Mouse (Mus musculus) lung, embryonic 15.5 days (tissue): ENCODE measurements around the gene Spint5. TPM values are rescaled to one million over a fixed set of nuclear protein-coding genes. Genes with fewer than 3 reads are reported as not detected.

ENCODE experiments used
- ATAC-seq: fragments of 200-750 bp; cut with Nextera tagmentation; 2 replicates; pipeline ENCODE4 v1.8.0; 2017; ENCODE audit warnings: moderate number of reproducible peaks, borderline replicate concordance; ENCODE audit not compliant: low FRiP score, low TSS enrichment; ENCODE audit errors: extremely low read depth
- H3K27ac ChIP-seq: fragments of 300-500 bp; sonication (generic); 2 replicates; pipeline ENCODE4 v1.5.1; 2015; ENCODE audit warnings: moderate library complexity, mild to moderate bottlenecking, inconsistent platforms
- H3K27me3 ChIP-seq: fragments of 300-500 bp; sonication (generic); 2 replicates; pipeline ENCODE4 v1.6.1; 2015; ENCODE audit warnings: inconsistent platforms
- H3K36me3 ChIP-seq: fragments of 300-500 bp; sonication (generic); 2 replicates; pipeline ENCODE4 v1.6.1; 2015; ENCODE audit warnings: inconsistent platforms
- H3K4me1 ChIP-seq: fragments of 300-500 bp; sonication (generic); 2 replicates; pipeline ENCODE4 v1.6.1; 2015; ENCODE audit warnings: inconsistent platforms
- H3K4me2 ChIP-seq: fragments of 300-500 bp; sonication (generic); 2 replicates; pipeline ENCODE4 v1.6.1; 2015; ENCODE audit warnings: inconsistent platforms, mild to moderate bottlenecking, moderate library complexity
- H3K4me3 ChIP-seq: fragments of 300-500 bp; sonication (generic); 2 replicates; pipeline ENCODE4 v1.5.1; 2015; ENCODE audit warnings: mild to moderate bottlenecking, inconsistent platforms
- H3K9ac ChIP-seq: fragments of 300-500 bp; sonication (generic); 2 replicates; pipeline ENCODE4 v1.6.1; 2015; ENCODE audit warnings: inconsistent platforms
- H3K9me3 ChIP-seq: fragments of 300-500 bp; sonication (generic); 2 replicates; pipeline ENCODE4 v1.6.1; 2016; ENCODE audit warnings: inconsistent platforms
- whole genome bisulfite sequencing: fragments of 180-500 bp; shearing (Covaris S2); methylation state at CpG from one replicate; pipeline ENCODE4 v1.1.7; 2015; 5-methylcytosine and 5-hydroxymethylcytosine counted together
- polyA plus RNA-seq: library from polyadenylated mRNA; unstranded; fragments of >200 nt; fragmentation: Nextera tagmentation; extraction: Ambion mirVana; gene quantifications from 2 replicates; pipeline ENCODE4 v1.2.1, GENCODE M21; 2015

The Spint5 gene
- polyA plus RNA-seq, 1 experiment from 2014 or later, result not detected

- Histone ChIP-seq H3K9ac (no peak overlapping the region), H3K27me3 (no peaks in the 10 kb centered on the region), H3K4me1 (no peaks in the 10 kb centered on the region), H3K4me3 (no peak overlapping the region), H3K27ac (no peak overlapping the region), H3K36me3 (peaks cover 92% of the 10 kb centered on the region), H3K9me3 (no peaks in the 10 kb centered on the region), H3K4me2 (no peak overlapping the region)
- no peak for ATAC-seq
- 98% methylated on average over 4 of the region's 4 CpGs for WGBS
These were observed 46.9 kb downstream of the Spint5 start for GRCm38 (mm10) chr2:164761971-164762370.

- no peak overlapping the region for H3K27ac ChIP-seq
- no peak for ATAC-seq
- WGBS, result 78% methylated on average over 7 of the region's 7 CpGs
- H3K36me3 ChIP-seq, result peaks cover 92% of the 10 kb centered on the region
- no peaks in the 10 kb centered on the region for H3K4me1 ChIP-seq
- H3K27me3 ChIP-seq, result no peaks in the 10 kb centered on the region
- no peak overlapping the region for H3K9ac ChIP-seq
- H3K4me3 ChIP-seq, result no peak overlapping the region
- no peak overlapping the region for H3K4me2 ChIP-seq
- H3K9me3 ChIP-seq, result no peaks in the 10 kb centered on the region
These were observed 47.5 kb downstream of the Spint5 start for GRCm38 (mm10) chr2:164762593-164762992.

- H3K36me3 ChIP-seq, result peaks cover 68% of the 10 kb centered on the region
- no peak for ATAC-seq
- no peak overlapping the region for H3K9ac ChIP-seq
- no peak overlapping the region for H3K4me3 ChIP-seq
- no peak overlapping the region for H3K4me2 ChIP-seq
- no peak overlapping the region for H3K27ac ChIP-seq
- 67% methylated on average over 3 of the region's 3 CpGs for WGBS
- H3K27me3 ChIP-seq, result no peaks in the 10 kb centered on the region
- H3K4me1 ChIP-seq, result peaks cover 6% of the 10 kb centered on the region
- H3K9me3 ChIP-seq, result no peaks in the 10 kb centered on the region
These were observed 50.7 kb downstream of the Spint5 start for GRCm38 (mm10) chr2:164765841-164766240.

Other genes starting within 250 kb of the Spint5 start
- gene Trp53tg5, start 241.6 kb upstream of the Spint5 start, polyA plus RNA-seq, result not detected in 2 replicates
- 8.8 and 10.1 TPM in 2 replicates for gene Dbndd2, start 229.2 kb upstream of the Spint5 start, polyA plus RNA-seq
- 60.8 and 64.6 TPM in 2 replicates for gene Pigt, start 217.8 kb upstream of the Spint5 start, polyA plus RNA-seq
- 404 and 415 TPM in 2 replicates for gene Wfdc2, start 152.9 kb upstream of the Spint5 start, polyA plus RNA-seq
- gene Spint3, start 141.8 kb upstream of the Spint5 start, polyA plus RNA-seq, result not detected in 2 replicates
- 0.77 and 0.95 TPM in 2 replicates for gene Wfdc6a, start 129.9 kb upstream of the Spint5 start, polyA plus RNA-seq
- gene Eppin, start 121.7 kb upstream of the Spint5 start, polyA plus RNA-seq, result not detected in 2 replicates
- not detected in 2 replicates for gene Wfdc6b, start 101.8 kb upstream of the Spint5 start, polyA plus RNA-seq
- not detected in 2 replicates for gene Wfdc8, start 101.7 kb upstream of the Spint5 start, polyA plus RNA-seq
- not detected in 2 replicates for gene Wfdc16, start 76.5 kb upstream of the Spint5 start, polyA plus RNA-seq
- gene Wfdc10, start 59.3 kb upstream of the Spint5 start, polyA plus RNA-seq, result not detected in 2 replicates
- not detected in 2 replicates for gene Wfdc9, start 58.7 kb upstream of the Spint5 start, polyA plus RNA-seq
- not detected in 2 replicates for gene Wfdc11, start 41.2 kb upstream of the Spint5 start, polyA plus RNA-seq
- gene Wfdc13, start 30.2 kb upstream of the Spint5 start, polyA plus RNA-seq, result 0.20 and 0.22 TPM in 2 replicates
- gene Spint4, start 16.8 kb upstream of the Spint5 start, polyA plus RNA-seq, result not detected in 2 replicates
- 1.9 and 2.3 TPM in 2 replicates for gene Wfdc3, start 30.6 kb downstream of the Spint5 start, polyA plus RNA-seq
- 70.5 and 71.3 TPM in 2 replicates for gene Dnttip1, start 30.7 kb downstream of the Spint5 start, polyA plus RNA-seq
- gene Ube2c, start 54.6 kb downstream of the Spint5 start, polyA plus RNA-seq, result 554 and 590 TPM in 2 replicates
- gene Tnnc2, start 64.7 kb downstream of the Spint5 start, polyA plus RNA-seq, result 2.0 and 9.7 TPM in 2 replicates
- gene Snx21, start 70.5 kb downstream of the Spint5 start, polyA plus RNA-seq, result 24.4 and 27.0 TPM in 2 replicates
- 19.8 and 20.3 TPM in 2 replicates for gene Acot8, start 89.6 kb downstream of the Spint5 start, polyA plus RNA-seq
- 6.7 and 8.4 TPM in 2 replicates for gene Zswim3, start 89.8 kb downstream of the Spint5 start, polyA plus RNA-seq
- 15.8 and 16.8 TPM in 2 replicates for gene Zswim1, start 107.4 kb downstream of the Spint5 start, polyA plus RNA-seq
- gene Spata25, start 113.2 kb downstream of the Spint5 start, polyA plus RNA-seq, result not detected in 2 replicates
- 131 and 139 TPM in 2 replicates for gene Ctsa, start 117.6 kb downstream of the Spint5 start, polyA plus RNA-seq
- gene Neurl2, start 118.2 kb downstream of the Spint5 start, polyA plus RNA-seq, result 6.6 and 7.5 TPM in 2 replicates
- gene Pltp, start 142.4 kb downstream of the Spint5 start, polyA plus RNA-seq, result 149 and 169 TPM in 2 replicates
- gene Pcif1, start 164.0 kb downstream of the Spint5 start, polyA plus RNA-seq, result 74.4 and 75.2 TPM in 2 replicates
- gene Zfp335, start 196.5 kb downstream of the Spint5 start, polyA plus RNA-seq, result 12.4 and 13.2 TPM in 2 replicates
- gene Mmp9, start 225.5 kb downstream of the Spint5 start, polyA plus RNA-seq, result 0.59 and 1.4 TPM in 2 replicates
- 0.68 and 1.1 TPM in 2 replicates for gene Slc12a5, start 245.5 kb downstream of the Spint5 start, polyA plus RNA-seq